Mouse (Mus musculus) E14TG2a.4 (cell line): ENCODE results near the gene Samd14.

Experiments used
- CTCF ChIP-seq: conservative IDR thresholded peaks from 2 replicates; pipeline ENCODE4 v1.5.1; 2014; ENCODE audit warnings: low read length
- NANOG ChIP-seq: IDR thresholded peaks from 2 replicates; pipeline ENCODE4 v1.6.1; 2014; ENCODE audit warnings: borderline replicate concordance, low read length, mixed read lengths

- TF ChIP-seq CTCF: no peak
- TF ChIP-seq NANOG: no peak
Measured at GRCm38 (mm10) chr11:95036521-95036920, 26.8 kb downstream of the Samd14 start.
